Mouse (Mus musculus) layer of hippocampus, adult 2 months (tissue): ENCODE data around the gene Amot. TPM values are rescaled to one million over a fixed set of nuclear protein-coding genes. Genes with fewer than 3 reads are reported as not detected.

Source experiments
- DNase-seq, 2 experiments: peaks; one replicate each; pipeline ENCODE4 v3.0.0; 2022; ENCODE audit warnings: low spot score in 2 of 2
- H3K27ac ChIP-seq: fragments of 200-600 bp; 2 replicates; pipeline ENCODE4 v1.8.1; 2022
- H3K4me3 ChIP-seq: fragments of 200-600 bp; 2 replicates; pipeline ENCODE4 v1.8.1; 2022; ENCODE audit warnings: mild to moderate bottlenecking
- CTCF ChIP-seq: fragments of 200-600 bp; conservative IDR thresholded peaks from 2 replicates; pipeline ENCODE4 v1.8.1; 2022; ENCODE audit warnings: antibody characterized with exemption, mild to moderate bottlenecking, moderate library complexity
- total RNA-seq, 2 experiments: library from RNA; stranded (reverse); gene quantifications; 2 replicates each; pipeline ENCODE4 v1.2.3; 2021

Gene Amot
- total RNA-seq, 2 experiments from 2014 or later = 26.7 to 31.9 TPM

GRCm38 (mm10) chrX:145399236-145399635 lies 105.7 kb downstream of the Amot start:
- H3K4me3 ChIP-seq = no peak overlapping the region
- DNase-seq = peak; percentile 3 to 53
- TF ChIP-seq CTCF = peak; percentile 74
- H3K27ac ChIP-seq = no peak overlapping the region

Other genes with a start within 250 kb of the Amot start
- 1 to 10 TPM; 2.4 to 5.7 TPM for gene Lhfpl1, start 156.1 kb downstream of the Amot start, total RNA-seq